25 mouse cellular contexts compared by ENCODE assay signal in genomic region chr5:35060098-35060497, GRCm38 (mm10). TPM values are rescaled to one million over a fixed set of nuclear protein-coding genes. Genes with fewer than 3 reads are reported as not detected.
DNase-seq lines count a peak whose midpoint lies in the region; ATAC-seq lines count a peak whose summit lies in the region.
"Had no signal": no experiment of that assay in that cellular context is flagged by ENCODE, and none has a peak within 500 bp of the region (broad histone marks: within the 10 kb centered on the region; RNA-seq: fewer than 3 reads in every experiment).

No protein-coding gene starts in this region.

- intact Hi-C loops in heart, postnatal 25 days (cut with DNase I) = no loop called here
- intact Hi-C loops in heart, postnatal 10 days (cut with DNase I) = no loop called here

- DNase-seq in heart, adult 11 months = peak; percentile 96
- no peak for DNase-seq in heart, postnatal 25 days (ENCODE audit: low spot score)
- peak; percentile 46 to 48 for DNase-seq in heart, adult 9 months (ENCODE audit: low spot score in 2 of 2)
- peak; percentile 58 to 60 for DNase-seq in heart, postnatal 10 days
- no peak for DNase-seq in spleen, adult 18-20 months
- DNase-seq: adrenal gland, postnatal 36 days; cerebellum, adult 11 months; cerebellum, postnatal 10 days; gastrocnemius, postnatal 10 days; kidney, adult 18-20 months; kidney, postnatal 4 days; left cerebral cortex, postnatal 4 days; thymus, postnatal 25 days had no signal

- 0 out of 2 replicates have a peak, but pooled peaks cover 3% of the 10 kb centered on the region for H3K36me3 ChIP-seq in heart, embryonic 12.5 days
- H3K36me3 ChIP-seq: embryonic facial prominence, embryonic 12.5 days; forebrain, embryonic 12.5 days; hindbrain, embryonic 12.5 days; stomach, embryonic 15.5 days had no signal

- no peak overlapping the region for H3K4me2 ChIP-seq in heart, embryonic 12.5 days
- H3K4me2 ChIP-seq: embryonic facial prominence, embryonic 12.5 days; forebrain, embryonic 12.5 days; hindbrain, embryonic 12.5 days; stomach, embryonic 15.5 days had no signal

- H3K27ac ChIP-seq in heart, embryonic 12.5 days (ENCODE audit: poor library complexity, severe bottlenecking) = peak overlapping the region; percentile 69
- H3K27ac ChIP-seq: embryonic facial prominence, embryonic 12.5 days; forebrain, embryonic 12.5 days; hindbrain, embryonic 12.5 days; macrophage; stomach, embryonic 15.5 days had no signal

- 41% methylated on average over 3 of the region's 3 CpGs for WGBS in heart, embryonic 12.5 days

- H3K27me3 ChIP-seq in heart, embryonic 12.5 days (replicated peaks) = peaks cover 38% of the 10 kb centered on the region
- H3K27me3 ChIP-seq: Patski had no signal

- H3K9me3 ChIP-seq in heart, embryonic 12.5 days (replicated peaks) = no peaks in the 10 kb centered on the region
- H3K9me3 ChIP-seq: embryonic facial prominence, embryonic 12.5 days; forebrain, embryonic 12.5 days; hindbrain, embryonic 12.5 days; stomach, embryonic 15.5 days had no signal

- ATAC-seq in heart, embryonic 12.5 days (ENCODE audit: insufficient number of reproducible peaks, low FRiP score) = no peak
- ATAC-seq in erythroblast, adult 5-6 weeks (replicated peaks; ENCODE audit: low FRiP score, poor library complexity, severe bottlenecking) = no peak
- ATAC-seq: lung, postnatal 0 days; midbrain, embryonic 16.5 days; Patski had no signal

- peaks cover 33% of the 10 kb centered on the region for H3K4me1 ChIP-seq in heart, embryonic 12.5 days (replicated peaks)

- no peak overlapping the region for H3K4me3 ChIP-seq in heart, embryonic 12.5 days
- H3K4me3 ChIP-seq: embryonic facial prominence, embryonic 12.5 days; erythroblast, embryonic 14.5 days; forebrain, embryonic 12.5 days; hindbrain, embryonic 12.5 days; stomach, embryonic 15.5 days had no signal

- no peak overlapping the region for H3K9ac ChIP-seq in heart, embryonic 12.5 days
- H3K9ac ChIP-seq: embryonic facial prominence, embryonic 12.5 days; forebrain, embryonic 12.5 days; hindbrain, embryonic 12.5 days; stomach, embryonic 15.5 days had no signal

RNA-seq across cellular contexts. Expression of gene Dok7, which starts 3.5 kb away (rescaled TPM):
- 10 to 100 TPM; 34.5 to 43.8 TPM for total RNA-seq in heart, postnatal 25 days (2021)
- polyA plus RNA-seq in heart, embryonic 12.5 days (2016; fragmentation: Nextera tagmentation; extraction: Ambion mirVana) = 7.0 and 7.6 TPM in 2 replicates
- total RNA-seq in heart, postnatal 10 days (2021) = 10 to 100 TPM; 32.3 to 52.6 TPM
- not detected in 2 replicates for total RNA-seq in erythroblast, adult 5-6 weeks (2015; ENCODE audit: low replicate concordance)
- not detected in 2 replicates for total RNA-seq in erythroblast, adult 5-6 weeks (2017; ENCODE audit: low replicate concordance)
- total RNA-seq: liver, adult 2 months had no signal
- polyA plus RNA-seq: erythroblast, embryonic 14.5 days; liver, adult 2 months had no signal

RNA-seq across cellular contexts. Expression of gene Hgfac, which starts 18.8 kb away (rescaled TPM):
- under 1 TPM; 0.34 TPM for total RNA-seq in heart, postnatal 25 days (2021)
- polyA plus RNA-seq in heart, embryonic 12.5 days (2016; fragmentation: Nextera tagmentation; extraction: Ambion mirVana) = 0.42 and 1.5 TPM in 2 replicates
- 1 to 10 TPM; 1.1 TPM for total RNA-seq in heart, postnatal 10 days (2021)
- total RNA-seq in erythroblast, adult 5-6 weeks (2015; ENCODE audit: low replicate concordance) = not detected in 2 replicates
- total RNA-seq in erythroblast, adult 5-6 weeks (2017; ENCODE audit: low replicate concordance) = not detected in 2 replicates
- polyA plus RNA-seq: macrophage had no signal

RNA-seq across cellular contexts. Expression of gene Lrpap1, which starts 45.5 kb away (rescaled TPM):
- 10 to 100 TPM; 46.7 to 47.3 TPM for total RNA-seq in heart, postnatal 25 days (2021)
- 142 and 147 TPM in 2 replicates for polyA plus RNA-seq in heart, embryonic 12.5 days (2016; fragmentation: Nextera tagmentation; extraction: Ambion mirVana)
- 10 to 100 TPM; 52.6 to 58.3 TPM for total RNA-seq in heart, postnatal 10 days (2021)
- 6.5 and 7.5 TPM in 2 replicates for total RNA-seq in erythroblast, adult 5-6 weeks (2015; ENCODE audit: low replicate concordance)
- 10.0 and 17.0 TPM in 2 replicates for total RNA-seq in erythroblast, adult 5-6 weeks (2017; ENCODE audit: low replicate concordance)

Comparison
In these comparisons a context has a peak if more than half of its experiments do, and no peak if none do; other contexts are left out.
1. DNase-seq: peak in heart, adult 11 months (single experiment), heart, adult 9 months (2 of 2) and heart, postnatal 10 days (2 of 2); none in heart, postnatal 25 days (single experiment) and spleen, adult 18-20 months (0 of 2).
2. RNA of gene Dok7, which starts 3.5 kb away (total RNA-seq): 32.3 to 52.6 TPM in heart, postnatal 10 days and 34.5 to 43.8 TPM in heart, postnatal 25 days; not detected in erythroblast, adult 5-6 weeks; every median in the first group is over 10 times any median in the second.